Mouse (Mus musculus): ENCODE results near the gene Luc7l2. TPM values are rescaled to one million over a fixed set of nuclear protein-coding genes. Genes with fewer than 3 reads are reported as not detected.

Luc7l2 gene
- total and polyA plus RNA-seq, 3 experiments, result 51.8 to 129 (median 118) TPM

DNA sequence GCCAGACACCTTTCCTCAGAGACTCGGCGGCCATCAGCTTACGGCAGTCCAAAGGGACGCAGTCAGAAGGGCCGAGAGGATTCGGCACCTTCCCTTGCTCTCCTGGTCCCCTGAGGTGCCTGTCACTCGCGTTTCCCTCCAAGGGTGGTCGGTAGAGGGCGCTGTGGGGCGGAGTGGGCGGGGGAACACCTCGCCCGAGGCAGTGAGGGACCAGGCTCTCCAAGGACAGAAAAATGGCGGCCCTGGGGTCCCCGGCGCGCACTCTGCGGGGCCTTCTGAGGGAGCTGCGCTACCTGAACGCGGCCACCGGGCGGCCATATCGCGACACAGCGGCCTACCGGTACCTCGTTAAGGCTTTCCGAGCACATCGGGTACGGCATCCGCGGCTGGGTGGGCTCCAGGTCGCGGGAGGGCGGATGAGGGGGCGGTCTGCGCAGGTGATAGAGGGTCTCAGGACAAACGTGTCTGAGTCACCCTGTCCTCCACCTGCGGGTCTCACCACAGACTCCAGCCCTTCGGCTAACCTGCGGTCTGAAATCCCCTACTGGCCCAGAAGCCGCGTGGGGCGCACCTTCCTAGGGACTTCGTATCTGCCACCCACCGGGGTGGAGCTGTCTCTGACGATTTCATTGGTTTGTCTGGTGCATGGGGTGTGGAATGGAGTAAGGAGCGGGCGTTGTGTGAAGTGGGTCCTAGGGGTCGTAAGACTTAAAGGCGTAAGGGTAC, 16.3 kb upstream of the Luc7l2 start:
- DNase-seq (ENCODE audit: low read depth, low spot score), result peak; percentile 98
- Histone ChIP-seq H3K79me2 (ENCODE audit: control insufficient read depth, insufficient read depth, low read length, poor library complexity) (peaks cover 9% of the 10 kb centered on the region; the same call in 1 of the 2 replicates), H3K27me3 (ENCODE audit: control insufficient read depth in 1 of 2, insufficient read depth in 2 of 2, low read length in 2 of 2) (no peaks in the 10 kb centered on the region), H3K4me3 (ENCODE audit: control insufficient read depth in 1 of 2, insufficient read depth in 1 of 2, low read depth in 2 of 2, low read length in 2 of 2) (peak overlapping the region; percentile 80 to 89), H3K36me3 (ENCODE audit: control insufficient read depth in 1 of 2, insufficient read depth in 2 of 2, low read length in 2 of 2) (peaks cover 0 to 12% of the 10 kb centered on the region in 2 experiments; a peak in 2 of 4 replicates), H3K9ac (ENCODE audit: control insufficient read depth, low read depth, low read length, poor library complexity, severe bottlenecking) (peak overlapping the region; percentile 95), H3K9me3 (replicated peaks; ENCODE audit: insufficient read depth, low read length) (no peaks in the 10 kb centered on the region), H3K4me1 (ENCODE audit: control insufficient read depth in 1 of 2, insufficient read depth in 2 of 2, low read length in 2 of 2) (peaks cover 3 to 6% of the 10 kb centered on the region in 2 experiments), H3K27ac (ENCODE audit: control insufficient read depth, low read depth, low read length) (peak overlapping the region; percentile 83)
- TF ChIP-seq MAZ (IDR thresholded peaks at IDR 0.05; ENCODE audit: low read depth, low read length) (peak; percentile 99), KAT2A (conservative IDR thresholded peaks at IDR 0.05; ENCODE audit: low read depth, low read length) (no peak), JUND (IDR thresholded peaks at IDR 0.05; ENCODE audit: low read depth, low read length) (no peak), USF1 (IDR thresholded peaks at IDR 0.05; ENCODE audit: low read depth, low read length) (peak; percentile 34; the same call in 1 of the 2 replicates), CTCF (IDR thresholded peaks at IDR 0.05 in 2 of 3, conservative IDR thresholded peaks at IDR 0.05 in 1 of 3; ENCODE audit: control insufficient read depth in 1 of 3, insufficient read depth in 1 of 3, low read depth in 2 of 3, low read length in 3 of 3, poor library complexity in 1 of 3, severe bottlenecking in 1 of 3) (peak; percentile 75 to 99 (median 94)), ELF1 (IDR thresholded peaks at IDR 0.05; ENCODE audit: low read depth, low read length) (peak; percentile 53; the same call in 1 of the 2 replicates), CHD2 (IDR thresholded peaks at IDR 0.05; ENCODE audit: low read length) (no peak), POLR2A (IDR thresholded peaks at IDR 0.05; ENCODE audit: control insufficient read depth in 1 of 2, insufficient read depth in 1 of 2, low read depth in 1 of 2, low read length in 2 of 2, poor library complexity in 1 of 2) (peak; percentile 91 to 98), ZMIZ1 (IDR thresholded peaks at IDR 0.05; ENCODE audit: low read depth, low read length) (no peak), BHLHE40 (IDR thresholded peaks at IDR 0.05; ENCODE audit: borderline replicate concordance, low read depth, low read length) (no peak), POLR2AphosphoS2 (IDR thresholded peaks at IDR 0.05; ENCODE audit: low read length) (peak; percentile 79; the same call in 1 of the 2 replicates), GABPA (IDR thresholded peaks at IDR 0.05; ENCODE audit: low read depth, low read length) (no peak), NRF1 (IDR thresholded peaks at IDR 0.05; ENCODE audit: insufficient read depth, low read depth, low read length, poor library complexity, severe bottlenecking) (peak; percentile 36; the same call in 1 of the 2 replicates), NELFE (IDR thresholded peaks at IDR 0.05; ENCODE audit: low read depth, low read length) (peak; percentile 89), TAL1 (IDR thresholded peaks at IDR 0.05; ENCODE audit: low read length) (no peak), ZC3H11A (IDR thresholded peaks at IDR 0.05; ENCODE audit: low read depth, low read length) (no peak), ZNF384 (IDR thresholded peaks at IDR 0.05; ENCODE audit: low read depth, low read length) (0 out of 2 replicates have a peak, but pooled peaks have one; percentile 42), TCF12 (IDR thresholded peaks at IDR 0.05; ENCODE audit: low read depth, low read length) (peak; percentile 73), E2F4 (IDR thresholded peaks at IDR 0.05; ENCODE audit: borderline replicate concordance, low read depth, low read length) (no peak), SIN3A (IDR thresholded peaks at IDR 0.05; ENCODE audit: low read length) (peak; percentile 89), HCFC1 (IDR thresholded peaks at IDR 0.05; ENCODE audit: low read depth, low read length) (peak; percentile 78), RAD21 (IDR thresholded peaks at IDR 0.05; ENCODE audit: low read depth, low read length) (peak; percentile 31), MXI1 (IDR thresholded peaks at IDR 0.05; ENCODE audit: low read depth, low read length) (peak; percentile 84), UBTF (IDR thresholded peaks at IDR 0.05; ENCODE audit: borderline replicate concordance, insufficient read depth, low read depth, low read length) (0 out of 2 replicates have a peak, but pooled peaks have one; percentile 85), SMC3 (IDR thresholded peaks at IDR 0.05; ENCODE audit: low read depth, low read length) (peak; percentile 70), POLR2AphosphoS5 (IDR thresholded peaks at IDR 0.05; ENCODE audit: borderline replicate concordance, low read depth, low read length) (no peak), CHD1 (IDR thresholded peaks at IDR 0.05; ENCODE audit: low read depth, low read length) (no peak), MEF2A (IDR thresholded peaks at IDR 0.05; ENCODE audit: extremely low read depth, insufficient replicate concordance, low read depth, low read length, poor library complexity, severe bottlenecking) (no peak), USF2 (IDR thresholded peaks at IDR 0.05; ENCODE audit: borderline replicate concordance in 1 of 2, insufficient read depth in 1 of 2, low read depth in 1 of 2, low read length in 2 of 2) (no peak), MAFK (IDR thresholded peaks at IDR 0.05; ENCODE audit: borderline replicate concordance, low read depth, low read length) (no peak), RCOR1 (IDR thresholded peaks at IDR 0.05; ENCODE audit: low read depth, low read length) (no peak), ZKSCAN1 (IDR thresholded peaks at IDR 0.05; ENCODE audit: low read depth, low read length) (no peak), MAX (IDR thresholded peaks at IDR 0.05; ENCODE audit: low read length) (peak; percentile 79), EP300 (IDR thresholded peaks at IDR 0.05; ENCODE audit: low read depth in 1 of 2, low read length in 2 of 2) (peak in 1 of 2 experiments; percentile 46; a peak in 1 of 4 replicates), TBP (IDR thresholded peaks at IDR 0.05; ENCODE audit: low read depth, low read length) (peak; percentile 77; the same call in 1 of the 2 replicates)
